Mouse (Mus musculus): ENCODE results near the gene Klhl21.

Klhl21 gene

GRCm38 (mm10) chr4:151995371-151996172, 13.0 kb upstream of the Klhl21 start:
- CTCF ChIA-PET = interaction anchor here (1.0 kb wide), 1 partner anchor 13 kb away, joined by 3 read pairs; the partner anchor contains the start of gene Klhl21

DNA sequence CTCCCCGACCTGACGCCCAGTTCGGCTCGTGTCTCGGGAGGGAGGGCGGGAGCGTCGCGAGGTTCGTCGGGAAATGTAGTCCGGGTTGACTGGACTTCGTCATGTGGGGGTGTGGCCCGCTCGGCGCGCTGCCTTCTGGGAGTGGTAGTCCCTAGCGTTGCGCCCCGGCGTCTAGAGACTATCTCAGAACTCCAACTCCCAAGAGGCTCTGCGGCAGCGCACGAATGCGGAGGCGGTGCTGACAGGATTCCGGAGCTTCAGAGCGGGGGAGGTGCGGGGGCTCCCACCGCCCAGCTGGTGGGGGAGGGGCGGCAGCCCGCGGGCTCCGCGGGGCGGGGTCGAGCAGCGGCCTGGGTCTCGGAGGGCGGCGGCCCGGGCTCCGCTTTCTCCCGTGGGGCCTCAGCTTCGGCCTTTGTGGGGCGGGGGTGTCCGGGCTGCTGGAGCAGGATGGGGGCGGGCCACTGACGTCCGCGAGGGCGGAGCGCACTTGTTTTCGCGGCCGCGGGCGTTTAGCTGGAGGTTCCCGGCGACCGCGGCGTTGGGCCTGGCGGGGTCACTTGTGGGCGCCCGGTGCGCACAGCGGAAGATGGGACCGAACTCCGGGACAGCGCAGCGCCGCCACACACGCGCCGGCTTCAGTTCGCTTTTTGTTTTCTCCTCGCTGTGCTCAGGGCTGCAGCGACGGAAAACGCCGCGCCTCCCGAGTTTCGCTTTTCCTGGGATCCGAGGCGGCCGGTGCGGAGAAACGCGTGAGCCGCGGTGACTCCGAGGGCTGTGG, 12.2 kb upstream of the Klhl21 start, which contains the start of gene Phf13:
Gene Phf13 (minus strand): TSS at position 86 of the 778 bp plus-strand sequence.
- CTCF ChIA-PET = interaction anchor here (1.0 kb wide), 2 partner anchors 9 to 12 kb away, joined by 3 read pairs; partner anchors contain the start of gene Klhl21

DNA sequence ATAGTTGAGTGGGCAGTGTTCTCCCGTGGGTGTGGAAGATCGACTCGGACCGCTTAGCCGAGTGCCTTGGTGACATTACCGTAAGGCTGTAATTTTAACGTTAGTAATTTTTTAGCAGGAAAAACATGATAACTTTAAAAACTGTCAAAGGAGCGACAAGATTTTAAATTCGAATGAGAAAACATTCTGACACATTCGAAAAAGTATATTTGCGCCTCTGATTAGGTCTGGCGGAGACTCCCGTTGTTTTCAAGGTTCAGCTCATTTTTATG, 11.7 kb upstream of the Klhl21 start:
- CTCF ChIA-PET = interaction anchor here (1.0 kb wide), 1 partner anchor 9 kb away, joined by 3 read pairs; no protein-coding TSS in a partner anchor

GRCm38 (mm10) chr4:151997701-151998100, 10.9 kb upstream of the Klhl21 start:
- CTCF ChIA-PET = interaction anchor here (1.0 kb wide), 1 partner anchor 8 kb away, joined by 3 read pairs; no protein-coding TSS in a partner anchor

GRCm38 (mm10) chr4:151999481-151999880, 9.1 kb upstream of the Klhl21 start:
- CTCF ChIA-PET = interaction anchor here (0.7 kb wide), 1 partner anchor 15 kb away, joined by 3 read pairs; no protein-coding TSS in a partner anchor

DNA sequence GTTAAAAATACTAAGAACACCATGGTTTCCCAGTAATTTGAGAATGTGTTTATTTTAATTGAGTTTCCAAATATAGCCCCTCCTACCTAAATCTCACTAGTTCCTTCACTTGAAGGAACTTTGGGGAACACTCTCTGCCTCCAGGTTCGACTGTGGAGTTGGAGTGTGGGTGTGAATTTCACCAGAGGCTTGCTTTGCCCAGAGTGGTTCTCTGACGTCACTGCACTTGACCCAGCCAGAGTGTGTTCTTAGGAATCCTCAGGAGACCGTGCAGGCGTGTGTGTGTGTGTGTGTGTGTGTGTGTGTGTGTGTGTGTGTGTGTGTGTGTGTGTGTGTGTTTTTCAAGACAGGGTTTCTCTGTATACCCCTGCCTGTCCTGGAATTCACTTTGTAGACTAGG, 7.7 kb upstream of the Klhl21 start:
- CTCF ChIA-PET = interaction anchor here (0.8 kb wide), 1 partner anchor 9 kb away, joined by 3 read pairs; no protein-coding TSS in a partner anchor

- CTCF ChIA-PET = no interaction called here
Observed at GRCm38 (mm10) chr4:152001335-152001734, 7.3 kb upstream of the Klhl21 start.

GRCm38 (mm10) chr4:152002063-152002462, 6.5 kb upstream of the Klhl21 start:
- CTCF ChIA-PET = no interaction called here

DNA sequence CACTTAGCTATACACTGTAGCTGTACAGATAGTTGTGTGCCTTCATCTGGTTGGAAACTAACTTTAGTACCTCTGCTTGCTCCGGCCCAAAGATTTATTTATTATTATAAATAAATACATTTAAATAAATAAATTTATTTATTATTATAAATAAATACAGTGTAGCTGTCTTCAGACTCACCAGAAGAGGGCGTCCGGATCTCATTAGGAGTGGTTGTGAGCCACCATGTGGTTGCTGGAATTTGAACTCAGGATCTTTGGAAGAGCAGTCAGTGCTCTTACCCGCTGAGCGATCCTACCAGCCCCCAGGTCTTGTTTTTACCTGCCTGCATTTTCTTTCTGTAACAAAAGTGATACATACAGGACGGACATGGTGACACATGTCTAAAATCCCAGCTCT, 2.5 kb upstream of the Klhl21 start:
- CTCF ChIA-PET = interaction anchor here (0.9 kb wide), 1 partner anchor 9 kb away, joined by 3 read pairs; no protein-coding TSS in a partner anchor

DNA sequence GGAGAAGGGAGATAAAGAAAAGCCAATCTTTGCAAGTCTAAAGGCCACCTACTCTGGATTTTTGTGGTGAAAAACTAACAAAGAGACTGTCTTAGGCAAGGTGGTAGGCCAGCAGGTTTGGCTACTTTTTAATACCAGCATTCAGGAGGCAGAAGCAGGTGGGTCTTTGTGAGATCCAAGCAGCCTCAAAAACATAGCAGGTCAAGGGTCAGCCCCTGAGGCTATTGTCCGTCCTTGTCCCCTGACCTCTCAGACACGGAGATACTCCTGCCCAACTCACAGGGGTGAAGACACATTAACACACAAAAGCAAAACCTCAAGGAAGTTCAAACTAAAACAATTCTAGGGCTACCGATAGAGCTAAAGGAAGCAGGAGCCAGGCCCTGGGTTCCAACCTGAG, 1.8 kb upstream of the Klhl21 start:
- CTCF ChIA-PET = no interaction called here

GRCm38 (mm10) chr4:152007481-152008147, 989 bp upstream of the Klhl21 start:
- CTCF ChIA-PET = interaction anchor here (1.2 kb wide), 1 partner anchor 12 kb away, joined by 3 read pairs; the partner anchor contains the start of gene Phf13

DNA sequence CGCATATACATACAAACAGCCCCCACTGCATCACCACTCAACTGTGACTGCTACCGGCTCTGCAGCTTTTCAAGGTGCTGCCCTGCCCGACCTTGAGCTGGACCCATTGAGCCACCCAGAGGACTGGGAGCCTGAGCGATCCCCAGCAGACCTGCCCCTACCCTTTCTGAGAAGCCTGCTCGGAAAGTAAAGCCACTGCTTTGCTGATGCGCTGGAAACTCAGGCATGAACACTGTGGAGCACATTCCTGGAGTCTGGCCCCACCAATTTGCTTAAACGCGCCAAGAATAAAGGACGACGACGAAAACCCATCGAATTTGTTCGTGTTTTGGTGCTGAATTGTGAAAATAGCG, 479 bp upstream of the Klhl21 start:
- CTCF ChIA-PET = interaction anchor here (1.2 kb wide), 1 partner anchor 12 kb away, joined by 3 read pairs; the partner anchor contains the start of gene Phf13

DNA sequence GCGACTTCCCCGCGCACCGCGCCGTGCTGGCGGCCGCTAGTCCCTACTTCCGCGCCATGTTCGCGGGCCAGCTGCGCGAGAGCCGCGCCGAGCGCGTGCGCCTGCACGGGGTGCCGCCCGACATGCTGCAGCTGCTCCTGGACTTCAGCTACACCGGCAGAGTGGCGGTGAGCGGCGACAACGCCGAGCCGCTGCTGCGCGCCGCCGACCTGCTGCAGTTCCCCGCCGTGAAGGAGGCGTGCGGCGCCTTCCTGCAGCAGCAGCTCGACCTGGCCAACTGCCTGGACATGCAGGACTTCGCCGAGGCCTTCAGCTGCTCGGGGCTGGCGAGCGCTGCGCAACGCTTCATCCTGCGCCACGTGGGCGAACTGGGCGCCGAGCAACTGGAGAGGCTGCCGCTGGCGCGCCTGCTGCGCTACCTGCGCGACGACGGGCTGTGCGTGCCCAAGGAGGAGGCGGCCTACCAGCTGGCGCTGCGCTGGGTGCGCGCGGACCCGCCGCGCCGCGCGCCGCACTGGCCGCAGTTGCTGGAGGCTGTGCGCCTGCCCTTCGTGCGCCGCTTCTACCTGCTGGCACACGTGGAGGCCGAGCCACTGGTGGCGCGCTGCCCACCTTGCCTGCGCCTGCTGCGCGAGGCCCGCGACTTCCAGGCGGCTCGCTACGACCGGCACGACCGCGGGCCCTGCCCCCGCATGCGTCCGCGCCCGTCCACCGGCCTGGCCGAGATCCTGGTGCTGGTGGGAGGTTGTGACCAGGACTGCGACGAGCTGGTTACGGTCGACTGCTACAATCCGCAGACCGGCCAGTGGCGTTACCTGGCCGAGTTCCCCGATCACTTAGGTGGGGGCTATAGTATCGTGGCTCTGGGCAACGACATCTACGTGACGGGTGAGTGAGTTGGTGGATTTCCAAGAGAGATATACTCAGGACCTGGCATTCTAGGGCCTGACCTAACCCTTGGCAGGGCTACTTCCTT, 761 bp downstream of the Klhl21 start:
- CTCF ChIA-PET = no interaction called here

GRCm38 (mm10) chr4:152010091-152010706, 1.6 kb downstream of the Klhl21 start:
- CTCF ChIA-PET = interaction anchor here (0.5 kb wide), 1 partner anchor 70 kb away, joined by 4 read pairs; no protein-coding TSS in a partner anchor

- CTCF ChIA-PET = interaction anchor here (0.5 to 0.6 kb wide), 2 partner anchors 32 to 70 kb away, joined by 4 to 5 read pairs; no protein-coding TSS in a partner anchor
Observed at GRCm38 (mm10) chr4:152010707-152011134, 2.1 kb downstream of the Klhl21 start.

DNA sequence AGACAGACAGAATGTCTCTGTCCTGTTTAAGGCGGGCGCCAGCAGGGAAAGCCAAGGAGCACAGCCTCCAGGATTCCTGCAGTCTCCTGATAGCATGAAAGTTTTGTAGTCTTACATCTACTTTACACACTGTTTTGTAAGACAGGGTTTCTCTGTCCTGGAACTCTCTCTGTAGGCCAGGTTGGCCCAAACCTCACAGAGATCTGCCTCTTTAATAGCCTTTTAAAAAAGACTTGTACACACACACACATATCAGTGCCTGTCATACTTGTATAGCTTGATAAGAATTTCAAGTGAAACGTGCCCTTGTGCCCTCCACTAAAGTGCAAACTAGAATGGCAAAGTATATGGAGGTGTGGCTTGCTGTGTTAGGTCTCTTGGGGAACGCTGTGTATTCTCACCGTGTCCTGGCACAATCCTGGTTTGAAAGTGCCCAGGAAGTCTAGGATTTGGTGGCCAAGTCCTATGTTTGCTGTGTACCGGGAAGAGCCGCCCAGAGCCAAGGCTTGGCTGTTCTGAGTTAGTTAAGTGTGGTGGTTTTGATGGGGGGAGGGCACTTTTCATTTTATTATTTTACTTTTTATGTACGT, 2.7 kb downstream of the Klhl21 start:
- CTCF ChIA-PET = interaction anchor here (0.6 kb wide), 1 partner anchor 31 kb away, joined by 5 read pairs; no protein-coding TSS in a partner anchor

GRCm38 (mm10) chr4:152012109-152012508, 3.5 kb downstream of the Klhl21 start:
- CTCF ChIA-PET = no interaction called here

GRCm38 (mm10) chr4:152013036-152013813, 4.6 kb downstream of the Klhl21 start:
- CTCF ChIA-PET = no interaction called here

- CTCF ChIA-PET = no interaction called here
Observed at GRCm38 (mm10) chr4:152019073-152019472, 10.5 kb downstream of the Klhl21 start.

Measured in spleen, embryonic (tissue).